Mouse (Mus musculus) CH12.LX (cell line): ENCODE measurements around the gene Papss2. TPM values are rescaled to one million over a fixed set of nuclear protein-coding genes. Genes with fewer than 3 reads are reported as not detected.

Experiments
- DNase-seq: peaks from one replicate; pipeline ENCODE4 v3.0.0-alpha.2; 2013; ENCODE audit errors: extremely low read depth
- H3K27ac ChIP-seq: 2 replicates; pipeline ENCODE4 v1.5.1; 2012; ENCODE audit warnings: low read depth, mild to moderate bottlenecking, control low read depth, moderate library complexity; ENCODE audit not compliant: insufficient read depth
- H3K27me3 ChIP-seq: replicated peaks from 2 replicates; pipeline ENCODE3; 2012; ENCODE audit warnings: inconsistent platforms
- H3K36me3 ChIP-seq, 2 experiments: replicated peaks in 1 of 2; 2 replicates each; pipeline versions ENCODE3 to v1.6.1; 2012; ENCODE audit warnings: inconsistent platforms in 1 of 2, low read length in 1 of 2, mild to moderate bottlenecking in 1 of 2, mixed read lengths in 1 of 2, moderate library complexity in 1 of 2; ENCODE audit not compliant: control insufficient read depth in 1 of 2, insufficient read depth in 1 of 2
- H3K4me1 ChIP-seq, 2 experiments: 2 replicates each; pipeline ENCODE4 v1.6.1; 2012; ENCODE audit warnings: inconsistent platforms in 1 of 2, moderate library complexity in 1 of 2; ENCODE audit not compliant: insufficient read depth in 2 of 2, control insufficient read depth in 1 of 2
- H3K4me2 ChIP-seq: 2 replicates; pipeline ENCODE4 v1.6.1; 2012; ENCODE audit warnings: low read depth, mild to moderate bottlenecking, control low read depth; ENCODE audit not compliant: poor library complexity, insufficient read depth, severe bottlenecking
- H3K4me3 ChIP-seq, 3 experiments: fragments of 150-350 bp in 1 of 3; sonication (generic) in 1 of 3; replicated peaks in 1 of 3; 2 replicates each; pipeline versions ENCODE3 to v1.5.1; 2011 to 2012; ENCODE audit warnings: low read depth in 2 of 3, low read length in 2 of 3, mild to moderate bottlenecking in 2 of 3, moderate library complexity in 2 of 3, control low read depth in 1 of 3, improper control_type of control experiment in 1 of 3, inconsistent platforms in 1 of 3, mixed read lengths in 1 of 3; ENCODE audit not compliant: poor library complexity in 1 of 3
- H3K79me2 ChIP-seq: replicated peaks from 2 replicates; pipeline ENCODE4 v1.6.1; 2012; ENCODE audit warnings: mild to moderate bottlenecking, moderate library complexity; ENCODE audit not compliant: control insufficient read depth, poor library complexity, insufficient read depth, severe bottlenecking; ENCODE audit errors: extremely low read depth
- H3K9ac ChIP-seq: 2 replicates; pipeline ENCODE4 v1.6.1; 2012; ENCODE audit warnings: low read depth, mild to moderate bottlenecking, control low read depth, moderate library complexity; ENCODE audit not compliant: insufficient read depth
- H3K9me3 ChIP-seq: replicated peaks from 2 replicates; pipeline ENCODE3; 2012; ENCODE audit warnings: low read length, inconsistent platforms, mixed read lengths
- CHD2 ChIP-seq: IDR thresholded peaks from 2 replicates; pipeline ENCODE4 v1.6.1; 2011; ENCODE audit warnings: low read length, improper control_type of control experiment
- CTCF ChIP-seq, 2 experiments: IDR thresholded peaks in 1 of 2; conservative IDR thresholded peaks in 1 of 2; 2 replicates each; pipeline ENCODE4 v1.5.1; 2011 to 2012; ENCODE audit warnings: low read depth in 2 of 2, low read length in 2 of 2, improper control_type of control experiment in 1 of 2, inconsistent platforms in 1 of 2, mild to moderate bottlenecking in 1 of 2, moderate library complexity in 1 of 2
- E2F4 ChIP-seq: IDR thresholded peaks from 2 replicates; pipeline ENCODE4 v1.6.1; 2011; ENCODE audit warnings: low read depth, low read length, improper control_type of control experiment; ENCODE audit not compliant: insufficient replicate concordance
- ELF1 ChIP-seq: IDR thresholded peaks from 2 replicates; pipeline ENCODE4 v1.6.1; 2014; ENCODE audit warnings: low read depth, mild to moderate bottlenecking, inconsistent platforms, low read length, improper control_type of control experiment
- EP300 ChIP-seq: IDR thresholded peaks from 2 replicates; pipeline ENCODE4 v1.6.1; 2011; ENCODE audit warnings: low read length, improper control_type of control experiment
- ETS1 ChIP-seq: conservative IDR thresholded peaks from 2 replicates; pipeline ENCODE4 v1.6.1; 2012; ENCODE audit warnings: low read depth, mild to moderate bottlenecking, inconsistent platforms, low read length, improper control_type of control experiment, moderate library complexity
- HCFC1 ChIP-seq: IDR thresholded peaks from 2 replicates; pipeline ENCODE4 v1.6.1; 2012; ENCODE audit warnings: low read depth, mild to moderate bottlenecking, inconsistent platforms, low read length, improper control_type of control experiment
- JUN ChIP-seq: IDR thresholded peaks from 2 replicates; pipeline ENCODE4 v1.6.1; 2011; ENCODE audit warnings: low read depth, mild to moderate bottlenecking, low read length, improper control_type of control experiment, moderate library complexity; ENCODE audit not compliant: insufficient read depth
- JUND ChIP-seq: conservative IDR thresholded peaks from 2 replicates; pipeline ENCODE4 v1.6.1; 2011; ENCODE audit warnings: low read depth, low read length, improper control_type of control experiment
- MAX ChIP-seq: IDR thresholded peaks from 2 replicates; pipeline ENCODE4 v1.6.1; 2011; ENCODE audit warnings: low read length, improper control_type of control experiment
- MEF2A ChIP-seq: IDR thresholded peaks from 2 replicates; pipeline ENCODE4 v1.6.1; 2014; ENCODE audit warnings: low read depth, mild to moderate bottlenecking, inconsistent platforms, low read length, improper control_type of control experiment, borderline replicate concordance
- NRF1 ChIP-seq: IDR thresholded peaks from 2 replicates; pipeline ENCODE4 v1.6.1; 2014; ENCODE audit warnings: low read depth, mild to moderate bottlenecking, inconsistent platforms, low read length, improper control_type of control experiment, moderate library complexity
- POLR2A ChIP-seq: IDR thresholded peaks from 2 replicates; pipeline ENCODE4 v1.6.1; 2011; ENCODE audit warnings: low read depth, mild to moderate bottlenecking, improper control_type of control experiment, low read length
- POLR2AphosphoS2 ChIP-seq: IDR thresholded peaks from 2 replicates; pipeline ENCODE4 v1.6.1; 2011; ENCODE audit warnings: low read depth, low read length, improper control_type of control experiment
- RCOR1 ChIP-seq: conservative IDR thresholded peaks from 2 replicates; pipeline ENCODE4 v1.6.1; 2012; ENCODE audit warnings: low read depth, mild to moderate bottlenecking, inconsistent platforms, low read length, improper control_type of control experiment
- UBTF ChIP-seq: IDR thresholded peaks from 2 replicates; pipeline ENCODE4 v1.6.1; 2012; ENCODE audit warnings: low read depth, mild to moderate bottlenecking, inconsistent platforms, low read length, improper control_type of control experiment, moderate library complexity
- USF1 ChIP-seq: IDR thresholded peaks from 2 replicates; pipeline ENCODE4 v1.6.1; 2014; ENCODE audit warnings: low read depth, mild to moderate bottlenecking, inconsistent platforms, low read length, improper control_type of control experiment
- USF2 ChIP-seq: conservative IDR thresholded peaks from 2 replicates; pipeline ENCODE4 v1.6.1; 2011; ENCODE audit warnings: low read depth, low read length, improper control_type of control experiment
- ZNF384 ChIP-seq: IDR thresholded peaks from 2 replicates; pipeline ENCODE4 v1.6.1; 2012; ENCODE audit warnings: low read depth, low read length, improper control_type of control experiment, inconsistent platforms
- dilution Hi-C: fragments of 300-500 bp; cut with MboI; formaldehyde crosslinking; loops from 2 replicates; pipeline ENCODE4 v1.14.3; 2020; ENCODE audit warnings: low sequenced_read_pairs; ENCODE audit not compliant: extremely low pct_unique_long_range_greater_than_20kb, extremely low pct_ligation_motif_present
- in situ Hi-C: fragments of 300-500 bp; cut with MboI; formaldehyde crosslinking; loops from 3 replicates; pipeline ENCODE4 v1.14.3; 2019; ENCODE audit warnings: low sequenced_read_pairs, low pct_ligation_motif_present, low pct_unique_long_range_greater_than_20kb, mixed read lengths
- polyA plus RNA-seq: library from polyadenylated mRNA; unstranded; fragments of >175 nt; gene quantifications from 2 replicates; pipeline ENCODE4 v1.2.1, GENCODE M21; 2012; ENCODE audit warnings: low read depth; ENCODE audit not compliant: insufficient read length
- total RNA-seq, 2 experiments: library from RNA; depleted of rRNA; stranded (reverse); fragments of 300-350 nt in 1 of 2; fragments of >200 nt in 1 of 2; gene quantifications; 2 replicates each; pipeline ENCODE4 v1.2.3; 2012 to 2014

Gene Papss2
- total and polyA plus RNA-seq, 3 experiments = 0.36 to 0.42 (median 0.39) TPM

- peaks cover 9 to 15% of the 10 kb centered on the region in 2 experiments; a peak in 3 of 4 replicates for H3K4me1 ChIP-seq
- peaks cover 5% of the 10 kb centered on the region for H3K27me3 ChIP-seq
- in situ Hi-C loops (no loop called here), dilution Hi-C loops (no loop called here)
- no peak for TF ChIP-seq EP300
- no peak for TF ChIP-seq USF2
- TF ChIP-seq UBTF = no peak
- no peak for TF ChIP-seq JUND
- TF ChIP-seq USF1 = no peak
- TF ChIP-seq CTCF (conservative IDR thresholded peaks at IDR 0.05 in 1 of 2, IDR thresholded peaks at IDR 0.05 in 1 of 2; ENCODE audit: low read depth in 2 of 2, low read length in 2 of 2) = no peak
- H3K9me3 ChIP-seq = no peaks in the 10 kb centered on the region
- H3K4me2 ChIP-seq = no peak overlapping the region
- DNase-seq = no peak
- H3K9ac ChIP-seq = no peak overlapping the region
- H3K27ac ChIP-seq = no peak overlapping the region
- no peaks in the 10 kb centered on the region for H3K36me3 ChIP-seq
- no peak overlapping the region for H3K4me3 ChIP-seq
- H3K79me2 ChIP-seq = no peaks in the 10 kb centered on the region
These were observed 3.8 kb downstream of the Papss2 start for GRCm38 (mm10) chr19:32599436-32599835.

GRCm38 (mm10) chr19:32601033-32601770 lies 5.6 kb downstream of the Papss2 start:
- H3K4me2 ChIP-seq = no peak overlapping the region
- no peak overlapping the region for H3K9ac ChIP-seq
- in situ Hi-C loops (no loop called here), dilution Hi-C loops (no loop called here)
- H3K9me3 ChIP-seq = no peaks in the 10 kb centered on the region
- no peak overlapping the region for H3K4me3 ChIP-seq
- peaks cover 9 to 15% of the 10 kb centered on the region in 2 experiments; a peak in 3 of 4 replicates for H3K4me1 ChIP-seq
- no peak for DNase-seq
- TF ChIP-seq MAX (no peak), ZNF384 (no peak), JUN (no peak), CHD2 (no peak), HCFC1 (no peak), ELF1 (no peak), EP300 (no peak), USF2 (no peak), E2F4 (no peak), POLR2A (no peak), MEF2A (no peak), RCOR1 (no peak), POLR2AphosphoS2 (no peak), NRF1 (no peak), ETS1 (no peak), USF1 (no peak)
- H3K27ac ChIP-seq = no peak overlapping the region
- no peaks in the 10 kb centered on the region for H3K27me3 ChIP-seq
- no peaks in the 10 kb centered on the region for H3K79me2 ChIP-seq
- H3K36me3 ChIP-seq = no peaks in the 10 kb centered on the region
